Mouse (Mus musculus) neural tube, embryonic 10.5 days (tissue): ENCODE measurements around the gene Syngr1.
"Not testable (repeated sequence)": the region's sequence is repeated elsewhere in the genome, so short reads cannot be mapped to it uniquely, and the experiment has no call there.

Experiments used
- DNase-seq: peaks from one replicate; pipeline ENCODE4 v3.0.0-alpha.2; 2017; ENCODE audit warnings: low spot score; ENCODE audit errors: extremely low spot score

Gene Syngr1

GRCm38 (mm10) chr15:80115866-80116794 is 25.0 kb downstream of the Syngr1 start:
- no peak for DNase-seq

- no peak for DNase-seq
Measured at GRCm38 (mm10) chr15:80117154-80117553, 26.0 kb downstream of the Syngr1 start.

GRCm38 (mm10) chr15:80119076-80119475 is 27.9 kb downstream of the Syngr1 start:
- DNase-seq, result no peak

GRCm38 (mm10) chr15:80121721-80122325 is 30.7 kb downstream of the Syngr1 start:
- DNase-seq, result no peak

- not testable (repeated sequence) for DNase-seq
Measured at GRCm38 (mm10) chr15:80122431-80122830, 31.3 kb downstream of the Syngr1 start.

- DNase-seq, result no peak
Measured at GRCm38 (mm10) chr15:80124651-80125050, 33.5 kb downstream of the Syngr1 start.

- no peak for DNase-seq
Measured at GRCm38 (mm10) chr15:80127191-80127590, 36.1 kb downstream of the Syngr1 start.

GRCm38 (mm10) chr15:80129982-80130381 is 38.8 kb downstream of the Syngr1 start:
- no peak for DNase-seq

GRCm38 (mm10) chr15:80130689-80131088 is 39.6 kb downstream of the Syngr1 start:
- DNase-seq, result no peak

- no peak for DNase-seq
Measured at GRCm38 (mm10) chr15:80131421-80131820, 40.3 kb downstream of the Syngr1 start.

- DNase-seq, result no peak
Measured at GRCm38 (mm10) chr15:80132452-80132851, 41.3 kb downstream of the Syngr1 start.

- peak; percentile 97 for DNase-seq
Measured at GRCm38 (mm10) chr15:80132993-80133586, 42.0 kb downstream of the Syngr1 start, which contains the start of gene Tab1. Tab1 (plus strand) TSS chr15:80133127.

GRCm38 (mm10) chr15:80133682-80134449 is 42.7 kb downstream of the Syngr1 start:
- DNase-seq, result peak; percentile 63

GRCm38 (mm10) chr15:80134450-80134847 is 43.3 kb downstream of the Syngr1 start:
- peak; percentile 35 for DNase-seq

- no peak for DNase-seq
Measured at GRCm38 (mm10) chr15:80135499-80135898, 44.4 kb downstream of the Syngr1 start.

GRCm38 (mm10) chr15:80136645-80137044 is 45.5 kb downstream of the Syngr1 start:
- no peak for DNase-seq

- no peak for DNase-seq
Measured at GRCm38 (mm10) chr15:80137945-80138791, 47.0 kb downstream of the Syngr1 start.

- DNase-seq, result no peak
Measured at GRCm38 (mm10) chr15:80140302-80140701, 49.2 kb downstream of the Syngr1 start.

GRCm38 (mm10) chr15:80140878-80141277 is 49.7 kb downstream of the Syngr1 start:
- DNase-seq, result no peak

GRCm38 (mm10) chr15:80142130-80142529 is 51.0 kb downstream of the Syngr1 start:
- no peak for DNase-seq
